Mouse (Mus musculus) heart, adult 2 months (tissue): ENCODE measurements around the gene Tbc1d17. TPM values are rescaled to one million over a fixed set of nuclear protein-coding genes. Genes with fewer than 3 reads are reported as not detected.
A peak's percentile ranks its signal among the peaks of the same experiment; 100 is the strongest.

Experiments used
- DNase-seq, 2 experiments: peaks; one replicate each; pipeline ENCODE4 v3.0.0; 2021
- H3K27ac ChIP-seq: fragments of 200-600 bp; 2 replicates; pipeline ENCODE4 v1.8.1; 2022
- H3K27me3 ChIP-seq: fragments of 200-500 bp; 2 replicates; pipeline ENCODE4 v1.6.1; 2012; ENCODE audit warnings: mild to moderate bottlenecking, low read length, inconsistent platforms, mixed read lengths; ENCODE audit not compliant: control insufficient read depth, insufficient read depth
- H3K36me3 ChIP-seq: fragments of 200-500 bp; 2 replicates; pipeline ENCODE4 v1.6.1; 2012; ENCODE audit warnings: low read length, inconsistent platforms; ENCODE audit not compliant: control insufficient read depth, insufficient read depth
- H3K4me1 ChIP-seq: fragments of 200-500 bp; 2 replicates; pipeline ENCODE4 v1.6.1; 2011; ENCODE audit warnings: low read length; ENCODE audit not compliant: control insufficient read depth, insufficient read depth
- H3K4me3 ChIP-seq: fragments of 200-600 bp; 2 replicates; pipeline ENCODE4 v1.8.1; 2022
- H3K79me2 ChIP-seq: fragments of 200-500 bp; replicated peaks from 2 replicates; pipeline ENCODE4 v1.6.1; 2012; ENCODE audit warnings: mild to moderate bottlenecking, inconsistent platforms, low read length, moderate library complexity, mixed read lengths; ENCODE audit not compliant: control insufficient read depth, insufficient read depth
- H3K9ac ChIP-seq: fragments of 200-500 bp; 2 replicates; pipeline ENCODE4 v1.6.1; 2012; ENCODE audit warnings: low read depth, mild to moderate bottlenecking, control low read depth, inconsistent platforms, low read length, mixed read lengths
- CTCF ChIP-seq: fragments of 200-600 bp; IDR thresholded peaks from 2 replicates; pipeline ENCODE4 v1.8.1; 2022; ENCODE audit warnings: antibody characterized with exemption, mild to moderate bottlenecking, moderate library complexity
- EP300 ChIP-seq: fragments of 200-500 bp; IDR thresholded peaks from 2 replicates; pipeline ENCODE4 v1.6.1; 2011; ENCODE audit warnings: low read depth, low read length, control low read depth; ENCODE audit not compliant: insufficient read depth
- POLR2A ChIP-seq: fragments of 200-500 bp; IDR thresholded peaks from 2 replicates; pipeline ENCODE4 v1.6.1; 2011; ENCODE audit warnings: mild to moderate bottlenecking, low read depth, low read length, control low read depth; ENCODE audit not compliant: insufficient read depth
- WGBS: fragments of 180-500 bp; shearing (Covaris S2); methylation state at CpG from one replicate; pipeline ENCODE4 v1.1.7; 2018; 5-methylcytosine and 5-hydroxymethylcytosine counted together
- intact Hi-C: fragments of 180-260 bp; cut with DNase I; formaldehyde crosslinking; loops from one replicate; pipeline ENCODE4 v1.15.1; 2025
- polyA plus RNA-seq: library from polyadenylated mRNA; depleted of rRNA; stranded (reverse); fragments of >200 nt; gene quantifications from 2 replicates; pipeline ENCODE4 v1.2.3, GENCODE M21; 2012
- total RNA-seq, 2 experiments: library from RNA; stranded (reverse); gene quantifications; 2 replicates each; pipeline ENCODE4 v1.2.3; 2021

Tbc1d17 gene
- total and polyA plus RNA-seq, 3 experiments = 29.6 to 56.0 (median 46.6) TPM

DNA sequence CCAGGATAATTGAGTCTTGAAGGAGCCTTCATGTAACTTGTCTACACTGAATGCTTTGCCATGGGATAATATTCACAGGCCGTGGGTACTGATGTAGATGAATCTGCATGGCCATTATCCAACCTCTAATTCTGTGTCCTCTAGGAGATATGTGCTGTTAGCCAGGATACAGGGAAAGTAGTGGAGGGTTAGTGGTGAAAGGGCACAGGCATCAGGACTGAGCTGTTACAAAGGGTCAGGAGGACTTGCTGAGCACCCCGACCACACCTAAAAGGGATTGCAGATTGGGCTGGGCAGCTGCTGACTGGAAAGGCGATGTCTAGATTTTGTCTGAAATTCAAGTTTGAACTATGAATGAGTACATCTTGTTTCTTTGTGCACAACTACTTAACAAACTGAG lies 28.4 kb downstream of the Tbc1d17 start:
- Histone ChIP-seq H3K4me1 (peaks cover 18% of the 10 kb centered on the region), H3K27me3 (no peaks in the 10 kb centered on the region), H3K9ac (no peak overlapping the region), H3K36me3 (peaks cover 14% of the 10 kb centered on the region), H3K27ac (peak overlapping the region; percentile 93; the same call in 1 of the 2 replicates), H3K79me2 (peaks cover 3% of the 10 kb centered on the region), H3K4me3 (no peak overlapping the region)
- DNase-seq = peak; percentile 1 to 13
- TF ChIP-seq EP300 (no peak), CTCF (no peak), POLR2A (no peak)
- WGBS = 57% methylated on average over 3 of the region's 3 CpGs
- intact Hi-C loops = loop anchor here (5.0 kb wide), 1 partner anchor 168 kb away; no protein-coding TSS in a partner anchor

GRCm38 (mm10) chr7:44819863-44820262 lies 29.0 kb downstream of the Tbc1d17 start:
- H3K9ac ChIP-seq = no peak overlapping the region
- peaks cover 3% of the 10 kb centered on the region for H3K79me2 ChIP-seq
- peak; percentile 28 to 55 for DNase-seq
- 19% methylated on average over 5 of the region's 5 CpGs for WGBS
- H3K36me3 ChIP-seq = peaks cover 14% of the 10 kb centered on the region
- H3K27me3 ChIP-seq = no peaks in the 10 kb centered on the region
- TF ChIP-seq EP300 (no peak), CTCF (no peak), POLR2A (no peak)
- H3K27ac ChIP-seq = peak overlapping the region; percentile 93
- no peak overlapping the region for H3K4me3 ChIP-seq
- intact Hi-C loops = loop anchor here (5.0 to 10.0 kb wide), 2 partner anchors 168 to 445 kb away; no protein-coding TSS in a partner anchor
- H3K4me1 ChIP-seq = peaks cover 19% of the 10 kb centered on the region

- Histone ChIP-seq H3K27me3 (no peaks in the 10 kb centered on the region), H3K9ac (no peak overlapping the region), H3K36me3 (peaks cover 14% of the 10 kb centered on the region), H3K27ac (peak overlapping the region; percentile 93), H3K4me1 (peaks cover 19% of the 10 kb centered on the region), H3K4me3 (no peak overlapping the region), H3K79me2 (peaks cover 3% of the 10 kb centered on the region)
- intact Hi-C loops = loop anchor here (10.0 kb wide), 1 partner anchor 445 kb away; no protein-coding TSS in a partner anchor
- DNase-seq = peak; percentile 1 to 12
- TF ChIP-seq CTCF (no peak), POLR2A (no peak), EP300 (no peak)
- 88% methylated on average over 2 of the region's 2 CpGs for WGBS
These were observed 29.5 kb downstream of the Tbc1d17 start for GRCm38 (mm10) chr7:44819391-44819790.

DNA sequence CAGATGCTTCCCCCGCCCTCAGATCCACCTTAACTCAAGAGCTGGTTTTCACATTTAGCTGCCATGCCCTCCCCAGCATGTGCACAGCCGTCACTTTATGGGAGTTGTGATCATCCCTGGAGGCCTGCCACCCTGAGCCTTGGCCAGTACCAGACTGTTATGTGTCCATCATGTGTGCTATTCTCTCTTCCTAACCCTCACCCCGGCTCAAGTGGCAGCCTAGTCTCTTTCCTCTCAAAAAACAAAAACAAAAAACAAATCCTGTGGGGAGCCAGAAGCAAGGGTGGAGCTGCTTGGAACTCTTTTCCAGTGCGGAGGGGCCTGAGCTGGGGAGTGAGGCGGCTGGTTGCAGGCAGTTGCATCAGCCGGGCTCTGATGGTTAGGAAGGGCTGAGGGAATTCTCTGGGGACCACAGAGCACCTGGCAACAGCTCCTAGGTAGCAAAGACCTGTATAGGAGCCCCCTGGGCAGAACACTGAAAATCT lies 30.1 kb downstream of the Tbc1d17 start:
- Histone ChIP-seq H3K36me3 (peaks cover 14% of the 10 kb centered on the region), H3K4me3 (peak overlapping the region; percentile 14; the same call in 1 of the 2 replicates), H3K79me2 (peaks cover 3% of the 10 kb centered on the region), H3K4me1 (peaks cover 21% of the 10 kb centered on the region), H3K9ac (peak overlapping the region; percentile 50), H3K27me3 (no peaks in the 10 kb centered on the region), H3K27ac (peak overlapping the region; percentile 93)
- DNase-seq = peak; percentile 67 to 82
- TF ChIP-seq POLR2A = 0 out of 2 replicates have a peak, but pooled peaks have one; percentile 16
- no peak for TF ChIP-seq CTCF
- WGBS = 20% methylated on average over 6 of the region's 6 CpGs
- intact Hi-C loops = loop anchor here (10.0 kb wide), 1 partner anchor 444 kb away; no protein-coding TSS in a partner anchor

- Histone ChIP-seq H3K4me3 (no peak overlapping the region; the same call in 1 of the 2 replicates), H3K4me1 (peaks cover 21% of the 10 kb centered on the region), H3K79me2 (peaks cover 3% of the 10 kb centered on the region), H3K9ac (no peak overlapping the region), H3K36me3 (peaks cover 14% of the 10 kb centered on the region), H3K27me3 (no peaks in the 10 kb centered on the region), H3K27ac (peak overlapping the region; percentile 93)
- peak; percentile 7 to 23 for DNase-seq
- TF ChIP-seq EP300 (no peak), POLR2A (no peak), CTCF (peak; percentile 53)
- intact Hi-C loops = loop anchor here (10.0 kb wide), 1 partner anchor 443 kb away; no protein-coding TSS in a partner anchor
- WGBS = 16% methylated on average over 2 of the region's 2 CpGs
These were observed 30.7 kb downstream of the Tbc1d17 start for GRCm38 (mm10) chr7:44818164-44818563.

DNA sequence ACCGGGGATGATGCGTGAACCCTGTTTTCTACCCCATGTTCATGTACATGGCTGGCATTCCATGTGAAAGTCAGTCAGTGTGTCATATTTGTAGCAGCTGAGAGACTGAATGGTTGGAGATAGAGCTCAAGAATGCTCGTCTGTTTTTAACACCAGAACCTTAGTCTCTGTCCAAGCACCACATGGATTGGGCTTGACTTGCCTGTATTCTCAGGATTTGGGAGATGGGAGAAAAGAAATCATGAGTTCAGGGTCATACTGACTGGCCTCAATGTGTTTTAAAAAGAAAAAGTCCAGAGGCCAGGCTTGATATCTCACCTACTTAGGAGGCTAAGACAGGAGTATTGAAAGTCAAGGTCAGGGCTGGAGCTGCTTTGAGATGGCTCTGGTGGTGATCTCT lies 31.4 kb downstream of the Tbc1d17 start:
- Histone ChIP-seq H3K27me3 (no peaks in the 10 kb centered on the region), H3K4me1 (peaks cover 21% of the 10 kb centered on the region), H3K27ac (peak overlapping the region; percentile 93), H3K4me3 (peak overlapping the region; percentile 81), H3K36me3 (peaks cover 14% of the 10 kb centered on the region), H3K79me2 (peaks cover 3% of the 10 kb centered on the region), H3K9ac (peak overlapping the region; percentile 97)
- TF ChIP-seq POLR2A = no peak
- no peak for TF ChIP-seq CTCF
- no peak for TF ChIP-seq EP300
- DNase-seq = no peak
- intact Hi-C loops = loop anchor here (2.0 to 10.0 kb wide), 2 partner anchors 75 to 443 kb away; partner anchors contain the start of gene Med25
- 4% methylated on average over 3 of the region's 3 CpGs for WGBS
